Mouse (Mus musculus) midbrain, embryonic 11.5 days (tissue): ENCODE measurements around the gene Rad51d. TPM values are rescaled to one million over a fixed set of nuclear protein-coding genes. Genes with fewer than 3 reads are reported as not detected.

Source experiments
- ATAC-seq: fragments of 200-750 bp; cut with Nextera tagmentation; 2 replicates; pipeline ENCODE4 v1.8.0; 2017; ENCODE audit warnings: moderate TSS enrichment, moderate library complexity; ENCODE audit not compliant: low FRiP score
- DNase-seq: peaks from one replicate; pipeline ENCODE4 v3.0.0; 2015; ENCODE audit warnings: low spot score; ENCODE audit errors: missing footprints
- H3K27ac ChIP-seq: fragments of 300-500 bp; sonication (generic); 2 replicates; pipeline ENCODE4 v1.5.1; 2014; ENCODE audit warnings: low read depth, low read length
- H3K27me3 ChIP-seq: fragments of 300-500 bp; sonication (generic); 2 replicates; pipeline ENCODE4 v1.6.1; 2014; ENCODE audit warnings: mild to moderate bottlenecking, low read length, moderate library complexity, mixed read lengths; ENCODE audit not compliant: control insufficient read depth, insufficient read depth
- H3K36me3 ChIP-seq: fragments of 300-500 bp; sonication (generic); 2 replicates; pipeline ENCODE4 v1.6.1; 2014; ENCODE audit warnings: mild to moderate bottlenecking, low read length, moderate library complexity, mixed read lengths; ENCODE audit not compliant: control insufficient read depth, insufficient read depth
- H3K4me1 ChIP-seq: fragments of 300-500 bp; sonication (generic); 2 replicates; pipeline ENCODE4 v1.6.1; 2014; ENCODE audit warnings: low read length; ENCODE audit not compliant: control insufficient read depth, insufficient read depth
- H3K4me2 ChIP-seq: fragments of 300-500 bp; sonication (generic); 2 replicates; pipeline ENCODE4 v1.6.1; 2014; ENCODE audit warnings: mild to moderate bottlenecking, moderate library complexity
- H3K4me3 ChIP-seq: fragments of 300-500 bp; sonication (generic); 2 replicates; pipeline ENCODE4 v1.5.1; 2014; ENCODE audit warnings: low read depth, low read length
- H3K9ac ChIP-seq: fragments of 300-500 bp; sonication (generic); 2 replicates; pipeline ENCODE4 v1.6.1; 2014; ENCODE audit warnings: low read length
- H3K9me3 ChIP-seq: fragments of 300-500 bp; sonication (generic); 2 replicates; pipeline ENCODE4 v1.6.1; 2016; ENCODE audit warnings: low read length; ENCODE audit not compliant: control insufficient read depth
- WGBS: fragments of 180-500 bp; shearing (Covaris S2); extraction: QIAGEN DNeasy Blood & Tissue Kit; methylation state at CpG from one replicate; pipeline ENCODE4 v1.1.7; 2014; 5-methylcytosine and 5-hydroxymethylcytosine counted together
- polyA plus RNA-seq: library from polyadenylated mRNA; unstranded; fragments of >200 nt; fragmentation: Nextera tagmentation; extraction: Ambion mirVana; gene quantifications from 2 replicates; pipeline ENCODE4 v1.2.1, GENCODE M21; 2014

Rad51d gene
- polyA plus RNA-seq, 1 experiment from 2014 or later = 17.4 TPM

DNA sequence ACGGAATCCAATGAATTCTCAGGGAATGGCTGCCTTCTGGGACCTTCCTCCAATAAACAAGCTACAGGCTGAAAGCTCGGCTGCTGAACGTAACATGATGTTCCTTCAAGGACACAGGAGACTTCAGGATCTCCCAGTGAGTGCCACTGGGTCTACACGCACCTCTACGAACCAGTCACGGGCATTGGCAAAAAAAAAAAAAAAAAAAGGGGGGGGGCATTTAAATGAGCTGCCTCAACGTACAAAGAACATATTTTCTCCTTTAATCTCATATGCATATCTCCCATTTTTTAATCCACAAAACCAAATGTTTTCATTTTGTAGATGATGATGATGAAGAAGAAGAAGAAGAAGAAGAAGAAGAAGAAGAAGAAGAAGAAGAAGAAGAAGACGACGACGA, 24.5 kb downstream of the Rad51d start:
- Histone ChIP-seq H3K4me3 (no peak overlapping the region), H3K9ac (no peak overlapping the region), H3K27ac (no peak overlapping the region), H3K9me3 (no peaks in the 10 kb centered on the region), H3K4me2 (no peak overlapping the region), H3K4me1 (peaks cover 9% of the 10 kb centered on the region), H3K36me3 (no peaks in the 10 kb centered on the region), H3K27me3 (no peaks in the 10 kb centered on the region)
- DNase-seq = no peak
- WGBS = 87% methylated on average over 10 of the region's 10 CpGs
- no peak for ATAC-seq

DNA sequence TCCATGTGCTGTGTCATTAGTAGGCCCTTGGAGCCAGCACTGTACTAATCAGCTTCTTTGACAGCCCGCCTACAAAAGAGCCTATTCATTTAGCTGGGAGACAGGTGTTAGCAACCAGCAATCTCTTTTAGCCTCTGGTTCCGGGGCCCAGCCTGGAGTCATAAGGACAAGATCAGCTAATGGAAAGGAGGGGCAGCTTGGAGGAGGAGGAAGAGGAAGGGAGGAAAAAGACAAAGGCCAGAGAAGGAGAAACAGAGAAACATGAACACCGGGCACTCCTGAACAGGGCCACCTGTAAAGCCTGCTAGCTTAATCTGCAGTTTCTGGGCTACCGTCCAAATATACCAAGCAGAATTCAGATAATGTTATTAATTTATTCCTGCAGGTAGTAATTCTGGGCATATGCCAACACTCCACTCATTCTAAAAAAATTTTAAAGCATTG, 26.9 kb downstream of the Rad51d start:
- Histone ChIP-seq H3K4me2 (no peak overlapping the region), H3K4me3 (no peak overlapping the region), H3K27me3 (no peaks in the 10 kb centered on the region), H3K9me3 (no peaks in the 10 kb centered on the region), H3K9ac (no peak overlapping the region), H3K36me3 (no peaks in the 10 kb centered on the region), H3K4me1 (peaks cover 7% of the 10 kb centered on the region), H3K27ac (no peak overlapping the region)
- DNase-seq (no peak), ATAC-seq (no peak)
- 70% methylated on average over 4 of the region's 4 CpGs for WGBS

- no peak overlapping the region for H3K9ac ChIP-seq
- H3K4me3 ChIP-seq = no peak overlapping the region
- no peak for ATAC-seq
- peaks cover 7% of the 10 kb centered on the region for H3K4me1 ChIP-seq
- H3K27me3 ChIP-seq = no peaks in the 10 kb centered on the region
- no peak for DNase-seq
- H3K36me3 ChIP-seq = no peaks in the 10 kb centered on the region
- no peak overlapping the region for H3K4me2 ChIP-seq
- H3K9me3 ChIP-seq = no peaks in the 10 kb centered on the region
- WGBS = 76% methylated on average over 2 of the region's 2 CpGs
- no peak overlapping the region for H3K27ac ChIP-seq
Measured at GRCm38 (mm10) chr11:82863059-82863458, 27.4 kb downstream of the Rad51d start.

GRCm38 (mm10) chr11:82862638-82863037, 27.8 kb downstream of the Rad51d start:
- Histone ChIP-seq H3K27me3 (no peaks in the 10 kb centered on the region), H3K9me3 (no peaks in the 10 kb centered on the region), H3K27ac (no peak overlapping the region), H3K4me1 (peaks cover 7% of the 10 kb centered on the region), H3K36me3 (no peaks in the 10 kb centered on the region), H3K4me2 (no peak overlapping the region), H3K9ac (no peak overlapping the region), H3K4me3 (no peak overlapping the region)
- WGBS = 83% methylated on average over 9 of the region's 9 CpGs
- DNase-seq (no peak), ATAC-seq (no peak)

GRCm38 (mm10) chr11:82861558-82861957, 28.9 kb downstream of the Rad51d start:
- ATAC-seq (no peak), DNase-seq (no peak)
- H3K9ac ChIP-seq = no peak overlapping the region
- H3K27ac ChIP-seq = no peak overlapping the region
- H3K4me2 ChIP-seq = no peak overlapping the region
- 73% methylated on average over 8 of the region's 8 CpGs for WGBS
- no peaks in the 10 kb centered on the region for H3K36me3 ChIP-seq
- peaks cover 4% of the 10 kb centered on the region for H3K4me1 ChIP-seq
- H3K9me3 ChIP-seq = no peaks in the 10 kb centered on the region
- no peaks in the 10 kb centered on the region for H3K27me3 ChIP-seq
- no peak overlapping the region for H3K4me3 ChIP-seq

DNA sequence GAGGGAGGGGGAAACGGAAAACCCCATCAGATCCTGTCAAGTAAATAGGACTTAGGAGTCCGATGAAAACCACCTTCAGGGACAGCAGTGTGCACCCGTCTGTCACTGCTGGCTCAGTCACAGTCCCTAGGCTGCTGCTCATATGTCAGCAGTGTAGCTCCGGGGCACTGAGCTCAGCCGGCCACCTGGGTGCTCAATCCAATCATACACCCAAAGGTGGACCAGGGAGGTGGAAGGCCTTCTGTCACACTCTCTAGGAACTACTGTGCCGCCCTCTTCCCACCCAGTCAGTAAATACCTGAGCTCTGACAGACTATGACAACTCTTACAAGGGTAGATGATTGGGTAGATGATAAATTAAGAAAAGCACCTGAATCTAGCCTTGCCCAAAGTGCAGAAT, 29.7 kb downstream of the Rad51d start:
- H3K4me2 ChIP-seq = no peak overlapping the region
- no peaks in the 10 kb centered on the region for H3K9me3 ChIP-seq
- DNase-seq (no peak), ATAC-seq (no peak)
- peaks cover 4% of the 10 kb centered on the region for H3K4me1 ChIP-seq
- H3K27me3 ChIP-seq = no peaks in the 10 kb centered on the region
- H3K27ac ChIP-seq = no peak overlapping the region
- WGBS = 87% methylated on average over 6 of the region's 6 CpGs
- H3K9ac ChIP-seq = no peak overlapping the region
- H3K4me3 ChIP-seq = no peak overlapping the region
- H3K36me3 ChIP-seq = no peaks in the 10 kb centered on the region

DNA sequence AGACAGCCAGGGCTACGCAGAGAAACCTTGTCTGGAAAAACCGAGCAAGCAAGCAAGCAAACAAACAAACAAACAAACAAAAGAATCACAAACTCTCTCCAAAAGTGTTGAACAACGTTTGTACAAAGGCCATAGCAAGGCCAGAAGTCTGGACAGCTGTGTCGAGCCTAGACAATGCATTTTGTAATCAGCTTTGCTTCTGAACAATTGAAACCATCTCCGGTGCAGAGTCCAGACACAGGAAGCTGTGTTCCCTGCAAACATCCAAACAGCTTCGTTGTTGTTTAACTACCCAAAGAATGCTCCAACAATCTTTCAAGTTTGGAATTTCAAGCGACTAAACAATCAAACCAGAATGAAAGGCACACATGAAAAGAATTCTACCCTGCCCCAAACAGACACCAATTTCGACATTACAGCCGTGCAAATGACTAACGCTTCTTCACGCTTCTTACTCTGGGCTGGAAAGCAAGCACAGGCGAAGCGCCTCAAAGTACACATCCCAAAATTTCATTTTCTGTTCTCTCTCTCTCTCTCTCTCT, 33.0 kb downstream of the Rad51d start:
- no peaks in the 10 kb centered on the region for H3K27me3 ChIP-seq
- whole genome bisulfite sequencing = 77% methylated on average over 13 of the region's 13 CpGs
- no peak overlapping the region for H3K4me2 ChIP-seq
- no peak overlapping the region for H3K4me3 ChIP-seq
- peaks cover 4% of the 10 kb centered on the region for H3K4me1 ChIP-seq
- peak; percentile 81 for DNase-seq
- H3K9ac ChIP-seq = no peak overlapping the region
- no peak for ATAC-seq
- H3K9me3 ChIP-seq = no peaks in the 10 kb centered on the region
- no peaks in the 10 kb centered on the region for H3K36me3 ChIP-seq
- no peak overlapping the region for H3K27ac ChIP-seq

GRCm38 (mm10) chr11:82856032-82856431, 34.4 kb downstream of the Rad51d start:
- 67% methylated on average over 10 of the region's 10 CpGs for WGBS
- H3K9me3 ChIP-seq = no peaks in the 10 kb centered on the region
- H3K36me3 ChIP-seq = no peaks in the 10 kb centered on the region
- H3K4me3 ChIP-seq = no peak overlapping the region
- DNase-seq (peak; percentile 80), ATAC-seq (no peak)
- H3K4me1 ChIP-seq = no peaks in the 10 kb centered on the region
- H3K27me3 ChIP-seq = no peaks in the 10 kb centered on the region
- H3K4me2 ChIP-seq = no peak overlapping the region
- no peak overlapping the region for H3K9ac ChIP-seq
- H3K27ac ChIP-seq = no peak overlapping the region

GRCm38 (mm10) chr11:82855327-82855973, 35.0 kb downstream of the Rad51d start:
- Histone ChIP-seq H3K9me3 (no peaks in the 10 kb centered on the region), H3K4me2 (no peak overlapping the region), H3K4me1 (no peaks in the 10 kb centered on the region), H3K27ac (no peak overlapping the region), H3K36me3 (no peaks in the 10 kb centered on the region), H3K4me3 (no peak overlapping the region), H3K27me3 (no peaks in the 10 kb centered on the region), H3K9ac (no peak overlapping the region)
- ATAC-seq = no peak
- no peak for DNase-seq
- WGBS = 87% methylated on average over 9 of the region's 9 CpGs
